Mouse (Mus musculus): ENCODE data around the gene Ermard. TPM values are rescaled to one million over a fixed set of nuclear protein-coding genes. Genes with fewer than 3 reads are reported as not detected.

Gene Ermard
- polyA plus RNA-seq, 1 experiment from 2014 or later = 69.4 TPM

GRCm38 (mm10) chr17:15096853-15097252 lies 55.8 kb downstream of the Ermard start:
- Histone ChIP-seq H3K9me3 (no peaks in the 10 kb centered on the region), H3K4me3 (replicated peaks) (no peak overlapping the region), H3K27ac (no peak overlapping the region), H3K27me3 (replicated peaks) (no peaks in the 10 kb centered on the region), H3K9ac (no peak overlapping the region), H3K36me3 (no peaks in the 10 kb centered on the region), H3K4me2 (no peak overlapping the region), H3K4me1 (no peaks in the 10 kb centered on the region)
- ATAC-seq (ENCODE audit: insufficient read depth, low FRiP score, low read depth) = no peak
- 70% methylated on average over 6 of the region's 6 CpGs for WGBS

- Histone ChIP-seq H3K27me3 (replicated peaks) (no peaks in the 10 kb centered on the region), H3K9me3 (no peaks in the 10 kb centered on the region), H3K36me3 (no peaks in the 10 kb centered on the region), H3K4me2 (no peak overlapping the region), H3K27ac (no peak overlapping the region), H3K4me1 (no peaks in the 10 kb centered on the region), H3K4me3 (replicated peaks) (no peak overlapping the region), H3K9ac (no peak overlapping the region)
- ATAC-seq (ENCODE audit: insufficient read depth, low FRiP score, low read depth) = no peak
- WGBS = 82% methylated on average over 1 of the region's 1 CpGs
Observed at GRCm38 (mm10) chr17:15098677-15099076, 57.7 kb downstream of the Ermard start.

- Histone ChIP-seq H3K36me3 (no peaks in the 10 kb centered on the region), H3K4me2 (no peak overlapping the region)
Observed at GRCm38 (mm10) chr17:15101355-15101754, 60.3 kb downstream of the Ermard start.

GRCm38 (mm10) chr17:15107143-15107649 lies 66.2 kb downstream of the Ermard start:
- Histone ChIP-seq H3K4me3 (replicated peaks) (no peak overlapping the region), H3K27ac (no peak overlapping the region), H3K4me1 (peaks cover 13% of the 10 kb centered on the region), H3K9ac (no peak overlapping the region), H3K36me3 (no peaks in the 10 kb centered on the region), H3K27me3 (replicated peaks) (no peaks in the 10 kb centered on the region), H3K4me2 (no peak overlapping the region), H3K9me3 (no peaks in the 10 kb centered on the region)
- WGBS = 84% methylated on average over 9 of the region's 9 CpGs
- ATAC-seq (ENCODE audit: insufficient read depth, low FRiP score, low read depth) = no peak

More at GRCm38 (mm10) chr17:15101355-15101754, 60.3 kb downstream of the Ermard start:
- 87% methylated on average over 4 of the region's 4 CpGs for WGBS
- no peak overlapping the region for H3K27ac ChIP-seq
- H3K4me1 ChIP-seq = no peaks in the 10 kb centered on the region
- H3K27me3 ChIP-seq (replicated peaks) = no peaks in the 10 kb centered on the region
- no peak overlapping the region for H3K4me3 ChIP-seq (replicated peaks)
- no peak for ATAC-seq (ENCODE audit: insufficient read depth, low FRiP score, low read depth)
- H3K9ac ChIP-seq = no peak overlapping the region
- no peaks in the 10 kb centered on the region for H3K9me3 ChIP-seq

- no peak overlapping the region for H3K9ac ChIP-seq
- H3K36me3 ChIP-seq = no peaks in the 10 kb centered on the region
- H3K27me3 ChIP-seq (replicated peaks) = no peaks in the 10 kb centered on the region
- H3K9me3 ChIP-seq = no peaks in the 10 kb centered on the region
- peak overlapping the region; percentile 3 for H3K4me3 ChIP-seq (replicated peaks)
- peaks cover 13% of the 10 kb centered on the region for H3K4me1 ChIP-seq
- peak overlapping the region; percentile 57 for H3K27ac ChIP-seq
- peak; percentile 86 for ATAC-seq (ENCODE audit: insufficient read depth, low FRiP score, low read depth)
- 14% methylated on average over 20 of the region's 20 CpGs for WGBS
- peak overlapping the region; percentile 32; the same call in 1 of the 2 replicates for H3K4me2 ChIP-seq
Observed at GRCm38 (mm10) chr17:15108473-15109441, 67.7 kb downstream of the Ermard start.

- H3K4me3 ChIP-seq (replicated peaks) = no peak overlapping the region
- H3K4me1 ChIP-seq = peaks cover 4% of the 10 kb centered on the region; the same call in 1 of the 2 replicates
- H3K4me2 ChIP-seq = no peak overlapping the region
- no peak for ATAC-seq (ENCODE audit: insufficient read depth, low FRiP score, low read depth)
- no peaks in the 10 kb centered on the region for H3K36me3 ChIP-seq
- no peaks in the 10 kb centered on the region for H3K9me3 ChIP-seq
- H3K27ac ChIP-seq = no peak overlapping the region
- 71% methylated on average over 3 of the region's 3 CpGs for WGBS
- no peak overlapping the region for H3K9ac ChIP-seq
- H3K27me3 ChIP-seq (replicated peaks) = no peaks in the 10 kb centered on the region
Observed at GRCm38 (mm10) chr17:15115550-15115949, 74.5 kb downstream of the Ermard start.

GRCm38 (mm10) chr17:15120096-15120495 lies 79.1 kb downstream of the Ermard start:
- 73% methylated on average over 4 of the region's 4 CpGs for WGBS
- no peak for ATAC-seq (ENCODE audit: insufficient read depth, low FRiP score, low read depth)

GRCm38 (mm10) chr17:15120569-15120968 lies 79.6 kb downstream of the Ermard start:
- no peak overlapping the region for H3K4me3 ChIP-seq (replicated peaks)
- no peak overlapping the region for H3K4me2 ChIP-seq
- no peak overlapping the region for H3K9ac ChIP-seq
- 0 out of 2 replicates have a peak overlapping the region, but pooled peaks have one; percentile 31 for H3K27ac ChIP-seq
- H3K4me1 ChIP-seq = peaks cover 6% of the 10 kb centered on the region; the same call in 1 of the 2 replicates
- no peaks in the 10 kb centered on the region for H3K27me3 ChIP-seq (replicated peaks)
- no peaks in the 10 kb centered on the region for H3K36me3 ChIP-seq
- WGBS = 35% methylated on average over 6 of the region's 6 CpGs
- ATAC-seq (ENCODE audit: insufficient read depth, low FRiP score, low read depth) = no peak
- no peaks in the 10 kb centered on the region for H3K9me3 ChIP-seq

More at GRCm38 (mm10) chr17:15120096-15120495, 79.1 kb downstream of the Ermard start:
- Histone ChIP-seq H3K27me3 (replicated peaks) (no peaks in the 10 kb centered on the region), H3K9me3 (no peaks in the 10 kb centered on the region), H3K27ac (no peak overlapping the region), H3K4me3 (replicated peaks) (no peak overlapping the region), H3K36me3 (no peaks in the 10 kb centered on the region), H3K9ac (no peak overlapping the region), H3K4me1 (peaks cover 6% of the 10 kb centered on the region; the same call in 1 of the 2 replicates), H3K4me2 (no peak overlapping the region)

- WGBS = 60% methylated on average over 9 of the region's 9 CpGs
- no peaks in the 10 kb centered on the region for H3K4me1 ChIP-seq
- no peak overlapping the region for H3K27ac ChIP-seq
- ATAC-seq (ENCODE audit: insufficient read depth, low FRiP score, low read depth) = no peak
- H3K4me2 ChIP-seq = no peak overlapping the region
- H3K9ac ChIP-seq = no peak overlapping the region
- no peaks in the 10 kb centered on the region for H3K27me3 ChIP-seq (replicated peaks)
- no peaks in the 10 kb centered on the region for H3K36me3 ChIP-seq
- no peak overlapping the region for H3K4me3 ChIP-seq (replicated peaks)
- no peaks in the 10 kb centered on the region for H3K9me3 ChIP-seq
Observed at GRCm38 (mm10) chr17:15129630-15130287, 88.8 kb downstream of the Ermard start.

GRCm38 (mm10) chr17:15130288-15130656 lies 89.3 kb downstream of the Ermard start:
- Histone ChIP-seq H3K27ac (no peak overlapping the region), H3K27me3 (replicated peaks) (no peaks in the 10 kb centered on the region), H3K4me1 (no peaks in the 10 kb centered on the region), H3K9ac (no peak overlapping the region), H3K36me3 (no peaks in the 10 kb centered on the region), H3K4me3 (replicated peaks) (no peak overlapping the region), H3K9me3 (no peaks in the 10 kb centered on the region), H3K4me2 (no peak overlapping the region)
- ATAC-seq (ENCODE audit: insufficient read depth, low FRiP score, low read depth) = no peak
- WGBS = 81% methylated on average over 3 of the region's 3 CpGs

- WGBS = 76% methylated on average over 12 of the region's 12 CpGs
- Histone ChIP-seq H3K27ac (no peak overlapping the region), H3K9me3 (no peaks in the 10 kb centered on the region), H3K9ac (no peak overlapping the region), H3K36me3 (no peaks in the 10 kb centered on the region), H3K4me3 (replicated peaks) (no peak overlapping the region), H3K4me2 (no peak overlapping the region), H3K4me1 (no peaks in the 10 kb centered on the region), H3K27me3 (replicated peaks) (no peaks in the 10 kb centered on the region)
- no peak for ATAC-seq (ENCODE audit: insufficient read depth, low FRiP score, low read depth)
Observed at GRCm38 (mm10) chr17:15134905-15135669, 94.1 kb downstream of the Ermard start.

All from stomach, embryonic 15.5 days (tissue).